Comparison of ENCODE assay signal across 17 mouse cellular contexts in the genomic region with DNA sequence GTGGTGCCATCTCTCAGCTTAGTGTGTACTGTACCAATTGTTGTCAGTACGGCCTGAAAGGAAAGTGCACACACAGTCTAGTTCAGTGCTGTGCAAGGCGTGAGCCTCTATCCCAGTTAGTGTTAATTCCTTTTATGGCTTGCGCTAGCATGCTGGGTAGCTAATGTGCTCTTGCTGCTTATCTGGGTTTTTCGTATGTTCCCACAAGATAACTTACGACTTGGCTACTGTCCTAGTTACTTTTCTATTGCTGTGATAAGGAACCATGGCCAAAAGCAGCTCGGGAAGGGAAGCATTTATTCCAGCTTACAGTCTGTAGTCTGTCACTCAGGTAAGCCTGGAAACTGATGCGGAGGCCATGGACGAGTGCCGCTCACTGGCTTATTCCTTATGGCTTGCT. TPM values are rescaled to one million over a fixed set of nuclear protein-coding genes. Genes with fewer than 3 reads are reported as not detected.
DNase-seq lines count a peak whose midpoint lies in the region; ATAC-seq lines count a peak whose summit lies in the region.
"Had no signal": no experiment of that assay in that cellular context is flagged by ENCODE, and none has a peak within 500 bp of the region (broad histone marks: within the 10 kb centered on the region; RNA-seq: fewer than 3 reads in every experiment).

No protein-coding gene starts in this region.

- H3K9ac ChIP-seq in heart, embryonic 12.5 days: no peak overlapping the region
- H3K9ac ChIP-seq in neural tube, embryonic 13.5 days: no peak overlapping the region
- H3K9ac ChIP-seq in forebrain, embryonic 12.5 days: no peak overlapping the region
- H3K9ac ChIP-seq: embryonic facial prominence, embryonic 13.5 days had no signal

- no peaks in the 10 kb centered on the region for H3K27me3 ChIP-seq in heart, embryonic 12.5 days (replicated peaks)
- no peaks in the 10 kb centered on the region for H3K27me3 ChIP-seq in neural tube, embryonic 13.5 days
- no peaks in the 10 kb centered on the region for H3K27me3 ChIP-seq in forebrain, embryonic 12.5 days
- H3K27me3 ChIP-seq: embryonic facial prominence, embryonic 13.5 days had no signal

- no peaks in the 10 kb centered on the region for H3K9me3 ChIP-seq in heart, embryonic 12.5 days (replicated peaks)
- no peaks in the 10 kb centered on the region for H3K9me3 ChIP-seq in neural tube, embryonic 13.5 days
- H3K9me3 ChIP-seq in forebrain, embryonic 12.5 days: no peaks in the 10 kb centered on the region
- H3K9me3 ChIP-seq: embryonic facial prominence, embryonic 13.5 days; hindbrain, embryonic 10.5 days had no signal

- DNase-seq in heart, adult 18-20 months: no peak
- DNase-seq in neural tube, embryonic 10.5 days (ENCODE audit: extremely low spot score, low spot score): no peak
- DNase-seq in liver: peak; percentile 41
- no peak for DNase-seq in gastrocnemius, adult 8-10 months (ENCODE audit: low spot score in 2 of 2)
- DNase-seq: adrenal gland, adult 2 months; cerebellum, adult 11 months; cerebellum, postnatal 36 days; gastrocnemius, postnatal 14 days; kidney, adult 11 months had no signal

- WGBS in heart, embryonic 12.5 days: 51% methylated on average over 9 of the region's 9 CpGs
- WGBS in neural tube, embryonic 13.5 days: 47% methylated on average over 9 of the region's 9 CpGs
- 94% methylated on average over 9 of the region's 9 CpGs for WGBS in forebrain, embryonic 12.5 days

- H3K4me1 ChIP-seq in heart, embryonic 12.5 days (replicated peaks): peaks cover 5% of the 10 kb centered on the region; the same call in 1 of the 2 replicates
- H3K4me1 ChIP-seq in neural tube, embryonic 13.5 days (replicated peaks): peaks cover 9% of the 10 kb centered on the region
- no peaks in the 10 kb centered on the region for H3K4me1 ChIP-seq in forebrain, embryonic 12.5 days
- H3K4me1 ChIP-seq: embryonic facial prominence, embryonic 13.5 days; hindbrain, embryonic 10.5 days had no signal

- H3K36me3 ChIP-seq in heart, embryonic 12.5 days: peaks cover 85% of the 10 kb centered on the region
- H3K36me3 ChIP-seq in neural tube, embryonic 13.5 days: peaks cover 71% of the 10 kb centered on the region
- peaks cover 79% of the 10 kb centered on the region for H3K36me3 ChIP-seq in forebrain, embryonic 12.5 days (replicated peaks)

- no peak overlapping the region for H3K4me3 ChIP-seq in heart, embryonic 12.5 days
- H3K4me3 ChIP-seq in neural tube, embryonic 13.5 days: no peak overlapping the region
- no peak overlapping the region for H3K4me3 ChIP-seq in forebrain, embryonic 12.5 days (replicated peaks)
- H3K4me3 ChIP-seq: embryonic facial prominence, embryonic 13.5 days; hindbrain, embryonic 10.5 days had no signal

- peak; percentile 77 for ATAC-seq in heart, embryonic 12.5 days (ENCODE audit: insufficient number of reproducible peaks, low FRiP score)
- ATAC-seq in neural tube, embryonic 13.5 days (ENCODE audit: low read depth): no peak
- ATAC-seq in megakaryocyte-erythroid progenitor cell, adult 5-6 weeks (replicated peaks; ENCODE audit: low FRiP score, low TSS enrichment, poor library complexity, severe bottlenecking): peak; percentile 99
- ATAC-seq in forebrain, embryonic 12.5 days (ENCODE audit: low FRiP score): no peak
- ATAC-seq: forebrain, embryonic 16.5 days had no signal

- no peak overlapping the region for H3K4me2 ChIP-seq in heart, embryonic 12.5 days
- no peak overlapping the region for H3K4me2 ChIP-seq in neural tube, embryonic 13.5 days
- H3K4me2 ChIP-seq in forebrain, embryonic 12.5 days: no peak overlapping the region
- H3K4me2 ChIP-seq: embryonic facial prominence, embryonic 13.5 days had no signal

- H3K27ac ChIP-seq in heart, embryonic 12.5 days (ENCODE audit: poor library complexity, severe bottlenecking): peak overlapping the region; percentile 61
- H3K27ac ChIP-seq in neural tube, embryonic 13.5 days (replicated peaks): peak overlapping the region; percentile 25; the same call in 1 of the 2 replicates
- H3K27ac ChIP-seq in forebrain, embryonic 12.5 days: no peak overlapping the region
- H3K27ac ChIP-seq: embryonic facial prominence, embryonic 13.5 days; hindbrain, embryonic 10.5 days had no signal

RNA-seq across cellular contexts. Expression of gene Topbp1, which starts 21.4 kb away (rescaled TPM):
- polyA plus RNA-seq in heart, embryonic 12.5 days (2016; fragmentation: Nextera tagmentation; extraction: Ambion mirVana): 59.0 and 64.7 TPM in 2 replicates
- 10 to 100 TPM in 1 of 2 experiments, 1 to 10 TPM in 1; 9.0 to 13.4 TPM for total RNA-seq in heart, adult 18-20 months (2021)
- 20.6 and 24.6 TPM in 2 replicates for polyA plus RNA-seq in neural tube, embryonic 13.5 days (2015; fragmentation: Nextera tagmentation; extraction: Ambion mirVana)
- 141 and 224 TPM in 2 replicates for total RNA-seq in megakaryocyte-erythroid progenitor cell, adult 5-6 weeks (2014; fragmentation: Nextera tagmentation)
- total RNA-seq in megakaryocyte-erythroid progenitor cell, adult 5-6 weeks (2017): 229 and 238 TPM in 2 replicates
- polyA plus RNA-seq in forebrain, embryonic 12.5 days (2016; fragmentation: Nextera tagmentation; extraction: Ambion mirVana): 94.9 and 96.7 TPM in 2 replicates
- total RNA-seq in gastrocnemius, adult 8-10 months (2022): 1 to 10 TPM; 5.1 to 8.1 (median 6.4) TPM

RNA-seq across cellular contexts. Expression of gene 1300017J02Rik, which starts 21.6 kb away (rescaled TPM):
- 7.6 and 8.1 TPM in 2 replicates for polyA plus RNA-seq in heart, embryonic 12.5 days (2016; fragmentation: Nextera tagmentation; extraction: Ambion mirVana)
- not detected for total RNA-seq in heart, adult 18-20 months (2021)
- 1.4 and 1.6 TPM in 2 replicates for polyA plus RNA-seq in neural tube, embryonic 13.5 days (2015; fragmentation: Nextera tagmentation; extraction: Ambion mirVana)
- 7.2 and 14.6 TPM in 2 replicates for total RNA-seq in megakaryocyte-erythroid progenitor cell, adult 5-6 weeks (2014; fragmentation: Nextera tagmentation)
- 4.2 and 14.7 TPM in 2 replicates for total RNA-seq in megakaryocyte-erythroid progenitor cell, adult 5-6 weeks (2017)
- 1.9 and 3.3 TPM in 2 replicates for polyA plus RNA-seq in forebrain, embryonic 12.5 days (2016; fragmentation: Nextera tagmentation; extraction: Ambion mirVana)
- under 1 TPM in 1 of 4 experiments, not detected in 3; 0.19 TPM for total RNA-seq in gastrocnemius, adult 8-10 months (2022)
- polyA plus RNA-seq: large intestine, adult 2 months had no signal

RNA-seq across cellular contexts. Expression of gene Cdv3, which starts 39.2 kb away (rescaled TPM):
- polyA plus RNA-seq in heart, embryonic 12.5 days (2016; fragmentation: Nextera tagmentation; extraction: Ambion mirVana): 97.8 and 103 TPM in 2 replicates
- 100 to 1,000 TPM; 136 to 151 TPM for total RNA-seq in heart, adult 18-20 months (2021)
- polyA plus RNA-seq in neural tube, embryonic 13.5 days (2015; fragmentation: Nextera tagmentation; extraction: Ambion mirVana): 78.1 and 88.3 TPM in 2 replicates
- 143 and 145 TPM in 2 replicates for total RNA-seq in megakaryocyte-erythroid progenitor cell, adult 5-6 weeks (2014; fragmentation: Nextera tagmentation)
- total RNA-seq in megakaryocyte-erythroid progenitor cell, adult 5-6 weeks (2017): 243 and 255 TPM in 2 replicates
- polyA plus RNA-seq in forebrain, embryonic 12.5 days (2016; fragmentation: Nextera tagmentation; extraction: Ambion mirVana): 122 and 132 TPM in 2 replicates
- total RNA-seq in gastrocnemius, adult 8-10 months (2022): 100 to 1,000 TPM; 221 to 238 (median 225) TPM

Comparison
In these comparisons a context has a peak if more than half of its experiments do, and no peak if none do; other contexts are left out.
1. ATAC-seq: peak in heart, embryonic 12.5 days (single experiment) and megakaryocyte-erythroid progenitor cell, adult 5-6 weeks (single experiment); none in neural tube, embryonic 13.5 days (single experiment) and forebrain, embryonic 12.5 days (single experiment).
2. RNA of gene Topbp1, which starts 21.4 kb away (total RNA-seq): 141 to 238 TPM in megakaryocyte-erythroid progenitor cell, adult 5-6 weeks; 9.0 to 13.4 TPM in heart, adult 18-20 months and 5.1 to 8.1 TPM in gastrocnemius, adult 8-10 months; every median in the first group is over 4 times any median in the second.
3. RNA of gene 1300017J02Rik, which starts 21.6 kb away (total RNA-seq): 4.2 to 14.7 TPM in megakaryocyte-erythroid progenitor cell, adult 5-6 weeks; not detected in heart, adult 18-20 months and 0.19 TPM in gastrocnemius, adult 8-10 months; every median in the first group is over 4 times any median in the second.